Mouse (Mus musculus): ENCODE measurements around the gene Krt33b.

Gene Krt33b

GRCm38 (mm10) chr11:99994384-99994661, 35.3 kb downstream of the Krt33b start:
- no peak for DNase-seq (ENCODE audit: extremely low read depth, insufficient read length, low spot score)

DNA sequence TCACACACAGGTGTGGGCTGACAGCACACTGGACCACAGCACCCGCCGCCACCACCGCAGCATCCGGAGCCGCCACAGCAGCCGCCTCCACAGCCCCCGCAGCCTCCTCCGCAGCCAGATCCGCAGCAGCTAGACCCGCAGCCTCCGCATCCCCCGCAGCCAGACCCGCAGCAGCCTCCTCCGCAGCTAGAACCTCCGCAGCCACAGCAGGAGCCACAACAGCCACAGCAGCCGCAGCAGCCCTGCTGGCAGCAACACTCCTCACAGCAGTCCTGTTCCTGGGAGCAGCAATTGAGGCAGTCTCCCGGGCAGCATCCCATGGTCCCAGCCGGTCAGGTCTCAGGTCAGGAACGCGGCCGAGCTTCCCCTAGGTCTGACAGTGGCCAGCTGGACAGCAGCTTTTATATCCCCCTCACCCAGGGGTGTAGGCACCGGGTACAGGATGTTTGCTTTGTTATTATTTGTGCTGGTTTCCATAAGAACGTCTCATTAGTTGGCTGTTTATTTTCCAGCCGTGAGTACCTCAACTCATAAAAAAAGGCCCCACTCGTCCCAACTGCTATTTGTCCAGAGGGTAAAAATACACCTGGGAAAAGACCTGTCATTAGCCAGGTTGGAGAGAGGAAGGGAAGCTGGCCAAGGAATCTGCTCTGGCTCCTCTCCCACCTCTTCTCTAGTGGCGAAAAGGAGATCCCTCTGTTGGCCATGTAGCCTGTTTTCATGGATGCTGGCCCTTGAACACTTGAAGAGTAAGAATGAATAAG, 35.9 kb downstream of the Krt33b start, which contains the start of gene Krtap17-1:
TSS of gene Krtap17-1 (minus strand) at position 375 of the 764 bp plus-strand sequence.
- no peak for DNase-seq (ENCODE audit: extremely low read depth, insufficient read length, low spot score)

GRCm38 (mm10) chr11:99990571-99990970, 39.1 kb downstream of the Krt33b start:
- DNase-seq (ENCODE audit: extremely low read depth, insufficient read length, low spot score): no peak

DNA sequence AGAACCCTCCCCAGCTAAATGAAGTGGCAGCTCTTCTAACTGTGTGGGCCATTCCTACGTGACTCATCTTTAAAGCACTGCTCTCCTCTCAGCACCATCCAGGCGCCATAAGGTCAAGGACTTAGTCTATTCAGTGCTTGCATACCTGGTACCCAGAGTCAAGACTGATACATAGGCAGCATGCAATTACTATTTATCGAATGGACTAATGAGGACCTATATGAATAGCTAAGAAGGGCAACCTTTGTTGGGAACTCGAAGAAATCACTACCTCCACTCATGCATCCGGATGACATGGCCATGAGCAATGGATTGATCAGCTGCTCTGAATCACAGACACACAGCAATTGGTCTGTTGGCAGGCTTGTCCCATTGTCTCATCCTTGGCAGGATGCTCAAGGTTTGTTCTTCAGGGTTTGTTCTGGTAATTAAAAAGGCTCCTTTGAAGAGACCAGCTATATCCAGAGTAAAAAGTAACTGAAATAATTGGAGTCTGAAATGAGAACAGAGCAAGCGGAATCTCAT, 39.7 kb downstream of the Krt33b start:
- DNase-seq (ENCODE audit: extremely low read depth, insufficient read length, low spot score): no peak

- DNase-seq (ENCODE audit: extremely low read depth, insufficient read length, low spot score): no peak
These were observed 41.1 kb downstream of the Krt33b start for GRCm38 (mm10) chr11:99988530-99988929.

DNA sequence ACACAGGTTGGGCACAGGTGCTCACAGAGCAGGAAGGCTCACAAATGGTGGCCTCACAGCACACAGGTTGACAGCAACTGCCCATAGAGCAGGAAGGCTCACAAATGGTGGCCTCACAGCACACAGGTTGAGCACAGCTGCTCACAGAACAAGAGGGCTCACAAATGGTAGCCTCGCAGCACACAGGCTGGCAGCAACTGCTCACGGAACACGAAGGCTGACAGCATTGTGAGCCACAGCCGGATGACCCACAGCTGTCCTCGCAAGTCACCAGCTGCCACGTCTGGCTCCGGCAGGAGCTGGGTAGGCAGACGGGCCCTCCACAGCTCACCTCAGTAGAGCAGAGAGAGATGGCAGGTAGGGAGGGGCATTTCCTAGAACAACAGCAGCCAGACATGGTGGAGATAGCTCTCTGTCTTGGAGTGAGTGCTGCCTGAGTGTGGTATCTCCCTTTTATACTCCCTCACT, 43.5 kb downstream of the Krt33b start, which contains the start of gene Krtap16-1:
TSS of gene Krtap16-1 (minus strand) at position 418 of the 468 bp plus-strand sequence.
- no peak for DNase-seq (ENCODE audit: extremely low read depth, insufficient read length, low spot score)

- DNase-seq (ENCODE audit: extremely low read depth, insufficient read length, low spot score): no peak
These were observed 44.2 kb downstream of the Krt33b start for GRCm38 (mm10) chr11:99985291-99986092.

- no peak for DNase-seq (ENCODE audit: extremely low read depth, insufficient read length, low spot score)
These were observed 46.2 kb downstream of the Krt33b start for GRCm38 (mm10) chr11:99983442-99983841.

GRCm38 (mm10) chr11:99982731-99983130, 46.9 kb downstream of the Krt33b start:
- DNase-seq (ENCODE audit: extremely low read depth, insufficient read length, low spot score): no peak

DNA sequence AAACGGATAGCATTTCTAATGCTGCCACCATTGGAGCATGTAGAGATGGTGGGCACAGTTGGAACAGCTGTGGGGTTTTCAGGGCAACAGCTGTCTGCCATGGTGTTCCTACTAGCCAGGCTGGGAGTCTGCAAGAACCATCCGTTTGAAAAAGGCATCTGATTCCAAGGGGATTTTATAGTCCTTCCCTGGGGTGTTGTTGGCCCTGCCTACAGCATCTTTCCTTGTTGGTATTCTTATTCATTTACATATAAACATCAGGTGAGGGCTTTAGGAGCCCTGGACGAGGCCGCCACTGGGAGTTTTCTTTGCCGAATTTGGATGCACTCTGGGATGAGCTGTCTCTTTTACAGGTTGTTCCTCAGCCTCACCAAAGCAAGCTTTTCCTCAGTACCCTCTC, 50.7 kb downstream of the Krt33b start, which contains the start of gene Krtap29-1:
TSS of gene Krtap29-1 (minus strand) at position 101 of the 400 bp plus-strand sequence.
- no peak for DNase-seq (ENCODE audit: extremely low read depth, insufficient read length, low spot score)
